Mouse (Mus musculus): Measurements from ENCODE around the gene Snx13.

DNA sequence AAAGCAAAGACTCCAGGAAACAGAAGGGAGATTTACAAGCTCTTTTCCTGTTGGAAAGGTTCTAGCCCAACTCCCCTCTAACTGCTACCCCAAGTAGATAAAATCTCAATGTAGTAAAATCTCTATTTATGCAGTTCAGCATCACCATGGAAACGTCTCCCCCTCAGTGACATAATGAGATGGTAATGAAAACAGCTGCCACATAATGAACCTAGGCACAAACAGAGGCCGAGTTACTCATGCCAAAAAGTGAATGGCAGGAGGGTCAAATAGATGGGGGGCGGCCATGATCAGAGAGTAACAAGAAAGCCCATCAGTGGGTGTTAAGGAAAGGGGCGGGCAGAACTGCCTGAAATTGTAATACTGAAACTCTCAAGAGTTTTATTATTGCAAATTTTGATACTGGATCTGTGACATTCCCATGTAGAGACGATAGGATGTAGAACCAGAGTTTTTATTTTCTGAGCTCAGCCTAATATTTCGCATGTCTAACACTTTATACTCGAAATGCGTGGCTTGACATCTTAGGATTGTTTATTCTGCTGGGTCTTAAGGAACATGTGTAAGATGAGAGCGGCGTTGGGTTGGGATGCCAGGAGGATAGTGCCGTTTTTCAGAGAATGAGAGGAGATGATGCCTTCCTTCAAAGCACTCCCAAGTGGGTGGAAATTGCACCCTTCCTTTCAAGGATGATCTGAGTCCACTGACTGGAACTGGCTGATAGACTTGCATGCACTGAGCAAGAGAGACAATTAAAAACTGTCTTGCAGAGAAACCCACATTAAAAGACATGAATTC lies 38.4 kb upstream of the Snx13 start:
- TF ChIP-seq GATA1 (IDR thresholded peaks at IDR 0.05; ENCODE audit: low read length): no peak
- TF ChIP-seq TAL1 (IDR thresholded peaks at IDR 0.05; ENCODE audit: low read length): no peak

All from erythroblast, embryonic 14.5 days (primary cell).